Mouse (Mus musculus): ENCODE results near the gene Spryd3. TPM values are rescaled to one million over a fixed set of nuclear protein-coding genes. Genes with fewer than 3 reads are reported as not detected.

Gene Spryd3
- polyA plus RNA-seq, 1 experiment from 2014 or later = 9.8 TPM

- ATAC-seq (ENCODE audit: low FRiP score) (no peak), DNase-seq (ENCODE audit: low spot score, missing footprints) (no peak)
- 83% methylated on average over 4 of the region's 4 CpGs for WGBS
- Histone ChIP-seq H3K4me3 (ENCODE audit: low read depth, low read length) (no peak overlapping the region), H3K4me1 (ENCODE audit: control insufficient read depth, insufficient read depth, low read length) (no peaks in the 10 kb centered on the region), H3K36me3 (ENCODE audit: control insufficient read depth, insufficient read depth, low read length) (peaks cover 3% of the 10 kb centered on the region; the same call in 1 of the 2 replicates), H3K9me3 (ENCODE audit: control insufficient read depth, low read length) (no peaks in the 10 kb centered on the region), H3K9ac (ENCODE audit: low read length) (no peak overlapping the region), H3K4me2 (no peak overlapping the region), H3K27ac (ENCODE audit: low read depth, low read length) (no peak overlapping the region), H3K27me3 (ENCODE audit: control insufficient read depth, insufficient read depth, low read length) (no peaks in the 10 kb centered on the region)
Measured at GRCm38 (mm10) chr15:102118591-102118990, 17.4 kb downstream of the Spryd3 start.

GRCm38 (mm10) chr15:102117461-102118443 is 18.3 kb downstream of the Spryd3 start:
- 77% methylated on average over 19 of the region's 19 CpGs for WGBS
- no peak for ATAC-seq (ENCODE audit: low FRiP score)
- no peaks in the 10 kb centered on the region for H3K9me3 ChIP-seq (ENCODE audit: control insufficient read depth, low read length)
- H3K4me2 ChIP-seq = no peak overlapping the region
- H3K27ac ChIP-seq (ENCODE audit: low read depth, low read length) = no peak overlapping the region
- H3K36me3 ChIP-seq (ENCODE audit: control insufficient read depth, insufficient read depth, low read length) = peaks cover 3% of the 10 kb centered on the region; the same call in 1 of the 2 replicates
- DNase-seq (ENCODE audit: low spot score, missing footprints) = no peak
- H3K9ac ChIP-seq (ENCODE audit: low read length) = no peak overlapping the region
- H3K4me3 ChIP-seq (ENCODE audit: low read depth, low read length) = no peak overlapping the region
- H3K27me3 ChIP-seq (ENCODE audit: control insufficient read depth, insufficient read depth, low read length) = no peaks in the 10 kb centered on the region
- no peaks in the 10 kb centered on the region for H3K4me1 ChIP-seq (ENCODE audit: control insufficient read depth, insufficient read depth, low read length)

- 0 out of 2 replicates have a peak, but pooled peaks cover 3% of the 10 kb centered on the region for H3K36me3 ChIP-seq (ENCODE audit: control insufficient read depth, insufficient read depth, low read length)
Measured at GRCm38 (mm10) chr15:102116753-102117415, 19.1 kb downstream of the Spryd3 start.

GRCm38 (mm10) chr15:102115731-102116231 is 20.3 kb downstream of the Spryd3 start:
- H3K27me3 ChIP-seq (ENCODE audit: control insufficient read depth, insufficient read depth, low read length) = no peaks in the 10 kb centered on the region
- no peak overlapping the region for H3K4me3 ChIP-seq (ENCODE audit: low read depth, low read length)
- ATAC-seq (ENCODE audit: low FRiP score) = no peak
- WGBS = 67% methylated on average over 9 of the region's 9 CpGs
- no peak for DNase-seq (ENCODE audit: low spot score, missing footprints)
- no peaks in the 10 kb centered on the region for H3K4me1 ChIP-seq (ENCODE audit: control insufficient read depth, insufficient read depth, low read length)
- H3K9me3 ChIP-seq (ENCODE audit: control insufficient read depth, low read length) = no peaks in the 10 kb centered on the region
- H3K36me3 ChIP-seq (ENCODE audit: control insufficient read depth, insufficient read depth, low read length) = 0 out of 2 replicates have a peak, but pooled peaks cover 3% of the 10 kb centered on the region
- H3K27ac ChIP-seq (ENCODE audit: low read depth, low read length) = no peak overlapping the region
- no peak overlapping the region for H3K9ac ChIP-seq (ENCODE audit: low read length)
- no peak overlapping the region for H3K4me2 ChIP-seq

More at GRCm38 (mm10) chr15:102116753-102117415, 19.1 kb downstream of the Spryd3 start:
- Histone ChIP-seq H3K27me3 (ENCODE audit: control insufficient read depth, insufficient read depth, low read length) (no peaks in the 10 kb centered on the region), H3K4me2 (no peak overlapping the region), H3K27ac (ENCODE audit: low read depth, low read length) (no peak overlapping the region), H3K9me3 (ENCODE audit: control insufficient read depth, low read length) (no peaks in the 10 kb centered on the region), H3K9ac (ENCODE audit: low read length) (no peak overlapping the region), H3K4me1 (ENCODE audit: control insufficient read depth, insufficient read depth, low read length) (no peaks in the 10 kb centered on the region), H3K4me3 (ENCODE audit: low read depth, low read length) (no peak overlapping the region)
- ATAC-seq (ENCODE audit: low FRiP score) (no peak), DNase-seq (ENCODE audit: low spot score, missing footprints) (no peak)
- 84% methylated on average over 11 of the region's 11 CpGs for WGBS

- DNase-seq (ENCODE audit: low spot score, missing footprints) = no peak
- no peak overlapping the region for H3K4me2 ChIP-seq
- no peaks in the 10 kb centered on the region for H3K27me3 ChIP-seq (ENCODE audit: control insufficient read depth, insufficient read depth, low read length)
- ATAC-seq (ENCODE audit: low FRiP score) = no peak
- H3K9ac ChIP-seq (ENCODE audit: low read length) = no peak overlapping the region
- WGBS = 84% methylated on average over 7 of the region's 7 CpGs
- no peak overlapping the region for H3K4me3 ChIP-seq (ENCODE audit: low read depth, low read length)
- H3K27ac ChIP-seq (ENCODE audit: low read depth, low read length) = no peak overlapping the region
- H3K4me1 ChIP-seq (ENCODE audit: control insufficient read depth, insufficient read depth, low read length) = no peaks in the 10 kb centered on the region
- H3K36me3 ChIP-seq (ENCODE audit: control insufficient read depth, insufficient read depth, low read length) = 0 out of 2 replicates have a peak, but pooled peaks cover 3% of the 10 kb centered on the region
- H3K9me3 ChIP-seq (ENCODE audit: control insufficient read depth, low read length) = no peaks in the 10 kb centered on the region
Measured at GRCm38 (mm10) chr15:102114651-102115260, 21.3 kb downstream of the Spryd3 start.

- Histone ChIP-seq H3K9ac (ENCODE audit: low read length) (no peak overlapping the region), H3K27me3 (ENCODE audit: control insufficient read depth, insufficient read depth, low read length) (no peaks in the 10 kb centered on the region), H3K27ac (ENCODE audit: low read depth, low read length) (no peak overlapping the region), H3K9me3 (ENCODE audit: control insufficient read depth, low read length) (no peaks in the 10 kb centered on the region), H3K4me1 (ENCODE audit: control insufficient read depth, insufficient read depth, low read length) (no peaks in the 10 kb centered on the region), H3K4me3 (ENCODE audit: low read depth, low read length) (no peak overlapping the region), H3K36me3 (ENCODE audit: control insufficient read depth, insufficient read depth, low read length) (0 out of 2 replicates have a peak, but pooled peaks cover 3% of the 10 kb centered on the region), H3K4me2 (no peak overlapping the region)
- DNase-seq (ENCODE audit: low spot score, missing footprints) (no peak), ATAC-seq (ENCODE audit: low FRiP score) (no peak)
- 84% methylated on average over 4 of the region's 4 CpGs for WGBS
Measured at GRCm38 (mm10) chr15:102113674-102114073, 22.4 kb downstream of the Spryd3 start.

- ATAC-seq (ENCODE audit: low FRiP score) (no peak), DNase-seq (ENCODE audit: low spot score, missing footprints) (no peak)
- Histone ChIP-seq H3K4me2 (no peak overlapping the region), H3K27me3 (ENCODE audit: control insufficient read depth, insufficient read depth, low read length) (no peaks in the 10 kb centered on the region; the same call in 1 of the 2 replicates), H3K4me3 (ENCODE audit: low read depth, low read length) (no peak overlapping the region), H3K27ac (ENCODE audit: low read depth, low read length) (no peak overlapping the region), H3K9ac (ENCODE audit: low read length) (no peak overlapping the region), H3K36me3 (ENCODE audit: control insufficient read depth, insufficient read depth, low read length) (no peaks in the 10 kb centered on the region), H3K9me3 (ENCODE audit: control insufficient read depth, low read length) (no peaks in the 10 kb centered on the region), H3K4me1 (ENCODE audit: control insufficient read depth, insufficient read depth, low read length) (no peaks in the 10 kb centered on the region)
- 87% methylated on average over 8 of the region's 8 CpGs for WGBS
Measured at GRCm38 (mm10) chr15:102112827-102113226, 23.2 kb downstream of the Spryd3 start.

GRCm38 (mm10) chr15:102112181-102112580 is 23.9 kb downstream of the Spryd3 start:
- Histone ChIP-seq H3K36me3 (ENCODE audit: control insufficient read depth, insufficient read depth, low read length) (no peaks in the 10 kb centered on the region), H3K4me3 (ENCODE audit: low read depth, low read length) (no peak overlapping the region), H3K4me2 (no peak overlapping the region), H3K9ac (ENCODE audit: low read length) (no peak overlapping the region), H3K27me3 (ENCODE audit: control insufficient read depth, insufficient read depth, low read length) (peaks cover 6% of the 10 kb centered on the region), H3K4me1 (ENCODE audit: control insufficient read depth, insufficient read depth, low read length) (peaks cover 3% of the 10 kb centered on the region; the same call in 1 of the 2 replicates), H3K9me3 (ENCODE audit: control insufficient read depth, low read length) (no peaks in the 10 kb centered on the region), H3K27ac (ENCODE audit: low read depth, low read length) (no peak overlapping the region)
- ATAC-seq (ENCODE audit: low FRiP score) (no peak), DNase-seq (ENCODE audit: low spot score, missing footprints) (no peak)
- 94% methylated on average over 6 of the region's 6 CpGs for WGBS
